Mouse (Mus musculus): ENCODE data around the gene Ppp1r3g.

GRCm38 (mm10) chr13:35959391-35960067, 890 bp downstream of the Ppp1r3g start:
- no peak for TF ChIP-seq POLR2A (IDR thresholded peaks at IDR 0.05; ENCODE audit: borderline replicate concordance, low read depth, low read length)
- no peak for TF ChIP-seq CTCF (IDR thresholded peaks at IDR 0.05; ENCODE audit: low read depth, low read length)

Measured in bone marrow macrophage, adult 2 months (primary cell).